Mouse (Mus musculus): ENCODE data around the gene Coq10a.

GRCm38 (mm10) chr10:128370021-128370420 lies 1.2 kb upstream of the Coq10a start:
- TF ChIP-seq CTCF (IDR thresholded peaks at IDR 0.05; ENCODE audit: low read depth, low read length) (no peak), EP300 (IDR thresholded peaks at IDR 0.05; ENCODE audit: insufficient read depth, low read depth, low read length) (0 out of 2 replicates have a peak, but pooled peaks have one; percentile 24), POLR2A (IDR thresholded peaks at IDR 0.05; ENCODE audit: insufficient read depth, low read length) (no peak)
